Mouse (Mus musculus) embryonic facial prominence, embryonic 11.5 days (tissue): ENCODE data around the gene Slc4a8. TPM values are rescaled to one million over a fixed set of nuclear protein-coding genes. Genes with fewer than 3 reads are reported as not detected.

ENCODE experiments used
- ATAC-seq: fragments of 200-750 bp; cut with Nextera tagmentation; replicated peaks from 2 replicates; pipeline ENCODE4 v1.8.0; 2017; ENCODE audit warnings: low read depth; ENCODE audit not compliant: insufficient number of reproducible peaks, low FRiP score, low TSS enrichment
- DNase-seq: peaks from one replicate; pipeline ENCODE4 v3.0.0-alpha.2; 2015; ENCODE audit warnings: low spot score
- H3K27ac ChIP-seq: fragments of 300-500 bp; sonication (generic); replicated peaks from 2 replicates; pipeline ENCODE4 v1.5.1; 2014; ENCODE audit warnings: mild to moderate bottlenecking, low read depth, low read length, control low read depth
- H3K27me3 ChIP-seq: fragments of 300-500 bp; sonication (generic); 2 replicates; pipeline ENCODE4 v1.6.1; 2014; ENCODE audit warnings: mild to moderate bottlenecking, low read length, moderate library complexity, mixed read lengths; ENCODE audit not compliant: control insufficient read depth, insufficient read depth
- H3K36me3 ChIP-seq: fragments of 300-500 bp; sonication (generic); replicated peaks from 2 replicates; pipeline ENCODE4 v1.6.1; 2014; ENCODE audit warnings: low read depth, mild to moderate bottlenecking, low read length, moderate library complexity, mixed read lengths; ENCODE audit not compliant: control insufficient read depth, insufficient read depth
- H3K4me1 ChIP-seq: fragments of 300-500 bp; sonication (generic); 2 replicates; pipeline ENCODE4 v1.6.1; 2014; ENCODE audit warnings: low read length, mixed read lengths; ENCODE audit not compliant: control insufficient read depth, insufficient read depth
- H3K4me2 ChIP-seq: fragments of 300-500 bp; sonication (generic); 2 replicates; pipeline ENCODE4 v1.6.1; 2014; ENCODE audit warnings: low read depth, mild to moderate bottlenecking, control low read depth, low read length, moderate library complexity
- H3K4me3 ChIP-seq: fragments of 300-500 bp; sonication (generic); 2 replicates; pipeline ENCODE4 v1.5.1; 2014; ENCODE audit warnings: low read depth, low read length, control low read depth
- H3K9ac ChIP-seq: fragments of 300-500 bp; sonication (generic); replicated peaks from 2 replicates; pipeline ENCODE4 v1.6.1; 2014; ENCODE audit warnings: mild to moderate bottlenecking, control low read depth, low read length
- H3K9me3 ChIP-seq: fragments of 300-500 bp; sonication (generic); replicated peaks from 2 replicates; pipeline ENCODE4 v1.6.1; 2016; ENCODE audit warnings: mild to moderate bottlenecking, low read length, inconsistent platforms, mixed read lengths; ENCODE audit not compliant: control insufficient read depth
- WGBS: fragments of 180-500 bp; shearing (Covaris S2); extraction: QIAGEN DNeasy Blood & Tissue Kit; methylation state at CpG from one replicate; pipeline ENCODE4 v1.1.7; 2014; 5-methylcytosine and 5-hydroxymethylcytosine counted together
- polyA plus RNA-seq: library from polyadenylated mRNA; unstranded; fragments of >200 nt; fragmentation: Nextera tagmentation; extraction: Ambion mirVana; gene quantifications from 2 replicates; pipeline ENCODE4 v1.2.1, GENCODE M21; 2014

Gene Slc4a8
- polyA plus RNA-seq = 5.7 and 7.7 TPM in 2 replicates

DNA sequence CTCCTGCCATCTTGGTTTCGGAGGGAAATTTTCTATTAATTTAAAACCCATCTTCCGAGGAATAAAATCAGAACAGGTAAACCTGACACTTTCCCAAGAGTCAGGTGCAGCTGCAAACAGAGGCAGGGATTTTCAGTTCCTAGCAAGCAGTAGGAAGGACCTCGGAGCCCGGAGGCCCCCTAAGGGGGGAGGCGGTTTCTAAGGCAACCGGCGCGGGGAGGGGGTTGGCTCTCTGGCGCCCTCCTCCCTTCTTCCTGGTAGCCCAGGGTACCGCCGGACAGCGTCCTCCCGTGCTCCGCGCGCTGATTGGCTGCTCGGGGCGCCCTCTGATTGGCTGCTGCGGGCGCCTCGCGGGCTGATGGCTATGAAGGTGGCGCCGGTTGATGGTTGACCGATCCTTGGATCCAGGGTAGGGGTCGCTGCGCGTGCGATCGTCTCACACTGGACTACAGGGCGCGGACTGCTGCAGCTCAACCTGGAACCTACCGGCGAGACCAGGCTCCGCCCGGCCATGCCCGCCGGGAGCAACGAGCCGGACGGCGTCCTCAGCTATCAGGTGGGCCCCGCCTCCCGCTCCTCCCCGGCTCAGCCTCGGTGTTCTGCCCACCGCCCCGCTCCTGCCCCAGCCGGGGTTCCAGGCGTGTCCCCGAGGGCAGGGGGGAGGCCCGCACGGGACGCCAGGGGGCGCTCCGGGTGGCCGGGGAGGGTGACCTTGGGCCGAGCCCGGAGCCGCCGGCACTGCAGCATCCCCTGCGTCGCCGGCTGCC lies at the start of gene Slc4a8:
Gene Slc4a8 (plus strand): TSS at position 329 of the 767 bp plus-strand sequence.
- H3K4me2 ChIP-seq = peak within 1 kb of the TSS; percentile 80
- peak within 1 kb of the TSS; percentile 67 for H3K27ac ChIP-seq
- H3K9ac ChIP-seq = peak within 1 kb of the TSS; percentile 68
- DNase-seq = peak; percentile 96
- no peaks in the 10 kb centered on the region for H3K27me3 ChIP-seq
- no peaks in the 10 kb centered on the region for H3K9me3 ChIP-seq
- peaks cover 3% of the 10 kb centered on the region; the same call in 1 of the 2 replicates for H3K4me1 ChIP-seq
- H3K4me3 ChIP-seq = peak within 1 kb of the TSS; percentile 60
- no peaks in the 10 kb centered on the region for H3K36me3 ChIP-seq
- 1% methylated on average over 61 of the region's 64 CpGs for WGBS
- ATAC-seq = peak; percentile 92

DNA sequence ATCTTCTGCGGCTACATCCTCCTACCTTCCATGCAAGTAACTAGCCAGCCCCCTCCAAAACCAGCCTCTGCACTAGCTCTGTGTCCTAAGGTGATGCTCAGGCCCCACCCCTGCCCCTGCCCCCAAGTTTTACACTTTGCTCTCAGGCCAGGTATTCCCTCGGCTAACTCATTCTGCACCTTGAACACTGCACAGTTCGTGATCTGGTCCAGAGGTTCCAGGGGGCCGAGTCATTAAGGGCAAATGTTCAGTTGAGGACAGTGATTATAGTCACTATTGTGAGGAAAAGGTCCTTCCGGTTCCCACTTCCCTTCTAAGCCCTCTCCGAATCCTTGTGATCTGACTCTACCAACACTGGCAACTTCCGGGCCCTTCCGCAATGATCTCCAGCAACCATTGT lies 47.1 kb upstream of the Slc4a8 start:
- H3K9ac ChIP-seq = no peak overlapping the region
- H3K27ac ChIP-seq = no peak overlapping the region
- no peaks in the 10 kb centered on the region for H3K9me3 ChIP-seq
- H3K4me1 ChIP-seq = no peaks in the 10 kb centered on the region
- no peak for DNase-seq
- no peak overlapping the region for H3K4me2 ChIP-seq
- no peak overlapping the region for H3K4me3 ChIP-seq
- no peak for ATAC-seq
- no peaks in the 10 kb centered on the region for H3K27me3 ChIP-seq
- 89% methylated on average over 8 of the region's 8 CpGs for WGBS
- H3K36me3 ChIP-seq = no peaks in the 10 kb centered on the region

DNA sequence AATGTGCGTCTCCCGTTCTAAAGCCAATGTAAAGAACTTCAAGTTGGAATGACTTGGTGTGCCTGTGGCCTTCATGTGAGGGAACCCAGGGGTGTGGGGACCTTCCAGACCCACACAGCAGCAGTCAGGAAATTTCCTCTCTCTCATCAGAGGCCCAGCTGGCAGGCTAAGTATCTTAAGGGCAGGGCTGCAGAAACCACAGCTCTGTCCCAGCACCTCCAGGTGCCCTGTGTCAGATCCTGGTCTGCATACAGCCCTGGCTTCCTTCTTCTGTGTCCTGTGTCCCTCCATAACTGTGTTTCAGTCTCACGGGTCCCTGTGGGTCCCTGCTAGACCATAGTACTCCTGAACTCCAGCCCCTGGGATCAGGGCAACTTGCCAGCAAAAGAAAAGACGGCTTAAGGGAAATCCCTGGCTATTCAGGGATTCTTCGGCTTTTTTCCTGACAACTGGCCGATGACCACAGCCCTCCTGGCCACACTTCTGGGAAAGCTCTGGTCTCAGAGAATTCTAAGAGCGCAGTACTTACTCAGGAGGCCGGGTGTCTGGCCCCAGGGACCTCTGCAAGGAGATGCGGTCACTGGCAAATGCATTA lies 46.1 kb upstream of the Slc4a8 start:
- Histone ChIP-seq H3K9me3 (no peaks in the 10 kb centered on the region), H3K9ac (no peak overlapping the region), H3K4me1 (no peaks in the 10 kb centered on the region), H3K4me2 (no peak overlapping the region), H3K4me3 (no peak overlapping the region), H3K36me3 (no peaks in the 10 kb centered on the region), H3K27me3 (no peaks in the 10 kb centered on the region), H3K27ac (no peak overlapping the region)
- ATAC-seq = no peak
- WGBS = 67% methylated on average over 9 of the region's 9 CpGs
- DNase-seq = no peak

DNA sequence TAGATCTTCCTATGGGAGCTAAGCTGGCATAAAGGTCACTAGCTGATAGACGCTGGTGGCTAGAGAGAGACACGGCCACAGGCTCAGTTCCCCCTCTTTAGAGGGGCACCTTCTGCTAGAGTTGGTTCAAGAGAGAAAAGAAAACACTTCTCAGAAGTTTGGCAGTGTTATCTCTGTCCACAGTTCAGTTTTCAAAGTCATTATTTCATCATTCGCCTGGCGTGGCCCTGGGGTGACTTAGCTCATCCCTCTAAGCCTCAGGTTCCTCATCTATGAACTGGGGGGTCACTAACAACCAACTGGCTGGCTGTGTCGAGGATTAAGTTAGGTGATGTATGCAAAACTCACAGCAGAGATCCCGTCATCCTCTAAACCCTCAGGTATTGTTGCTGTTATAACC lies 43.6 kb upstream of the Slc4a8 start:
- no peaks in the 10 kb centered on the region for H3K4me1 ChIP-seq
- 79% methylated on average over 6 of the region's 6 CpGs for WGBS
- no peaks in the 10 kb centered on the region for H3K36me3 ChIP-seq
- no peak overlapping the region for H3K9ac ChIP-seq
- no peak overlapping the region for H3K27ac ChIP-seq
- ATAC-seq (no peak), DNase-seq (no peak)
- no peaks in the 10 kb centered on the region for H3K9me3 ChIP-seq
- no peaks in the 10 kb centered on the region for H3K27me3 ChIP-seq
- no peak overlapping the region for H3K4me3 ChIP-seq
- H3K4me2 ChIP-seq = no peak overlapping the region

DNA sequence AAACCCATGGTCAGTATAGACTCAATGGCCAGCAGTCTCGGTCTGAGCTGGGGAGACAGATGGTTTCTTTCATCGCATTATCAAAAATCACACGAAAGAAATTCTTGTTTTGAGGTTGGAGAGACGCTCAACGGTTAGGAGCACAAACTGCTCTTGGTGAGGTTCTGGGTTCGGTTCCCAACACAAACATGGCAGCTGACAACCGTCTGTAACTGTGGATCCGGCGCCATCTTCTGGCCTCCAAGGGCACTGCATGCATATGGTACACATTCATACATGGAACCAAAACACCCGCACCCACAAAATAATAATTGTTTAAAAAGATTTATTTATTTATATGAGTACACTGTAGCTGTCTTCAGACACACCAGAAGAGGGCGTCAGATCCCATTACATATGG lies 43.0 kb upstream of the Slc4a8 start:
- no peak for DNase-seq
- H3K27ac ChIP-seq = no peak overlapping the region
- H3K36me3 ChIP-seq = no peaks in the 10 kb centered on the region
- no peaks in the 10 kb centered on the region for H3K27me3 ChIP-seq
- no peak overlapping the region for H3K9ac ChIP-seq
- H3K4me1 ChIP-seq = no peaks in the 10 kb centered on the region
- H3K4me3 ChIP-seq = no peak overlapping the region
- WGBS = 80% methylated on average over 11 of the region's 11 CpGs
- no peak overlapping the region for H3K4me2 ChIP-seq
- ATAC-seq = no peak
- H3K9me3 ChIP-seq = no peaks in the 10 kb centered on the region

DNA sequence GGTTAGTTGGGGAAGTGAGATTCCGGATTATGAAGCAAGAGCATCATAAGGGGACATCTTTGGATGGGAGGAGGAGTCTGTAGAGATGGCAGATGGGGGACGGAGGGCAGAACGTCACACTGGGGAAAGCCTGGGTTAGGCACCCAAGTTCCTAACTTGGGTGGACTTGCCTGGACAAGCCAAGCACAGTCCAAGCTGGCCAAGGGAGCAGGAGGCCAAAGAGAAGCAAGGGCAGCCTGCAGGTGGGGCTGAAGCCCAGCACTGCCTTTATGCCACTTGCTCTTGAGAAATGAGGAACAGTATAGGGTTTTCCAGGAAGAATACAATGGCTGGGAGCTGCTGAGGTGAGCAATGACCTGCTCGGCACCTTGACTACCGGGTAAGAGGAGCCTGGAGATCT lies 42.3 kb upstream of the Slc4a8 start:
- no peak overlapping the region for H3K27ac ChIP-seq
- no peaks in the 10 kb centered on the region for H3K9me3 ChIP-seq
- no peaks in the 10 kb centered on the region for H3K4me1 ChIP-seq
- WGBS = 94% methylated on average over 5 of the region's 5 CpGs
- H3K27me3 ChIP-seq = no peaks in the 10 kb centered on the region
- H3K4me3 ChIP-seq = no peak overlapping the region
- DNase-seq = no peak
- H3K36me3 ChIP-seq = no peaks in the 10 kb centered on the region
- no peak for ATAC-seq
- no peak overlapping the region for H3K4me2 ChIP-seq
- no peak overlapping the region for H3K9ac ChIP-seq

DNA sequence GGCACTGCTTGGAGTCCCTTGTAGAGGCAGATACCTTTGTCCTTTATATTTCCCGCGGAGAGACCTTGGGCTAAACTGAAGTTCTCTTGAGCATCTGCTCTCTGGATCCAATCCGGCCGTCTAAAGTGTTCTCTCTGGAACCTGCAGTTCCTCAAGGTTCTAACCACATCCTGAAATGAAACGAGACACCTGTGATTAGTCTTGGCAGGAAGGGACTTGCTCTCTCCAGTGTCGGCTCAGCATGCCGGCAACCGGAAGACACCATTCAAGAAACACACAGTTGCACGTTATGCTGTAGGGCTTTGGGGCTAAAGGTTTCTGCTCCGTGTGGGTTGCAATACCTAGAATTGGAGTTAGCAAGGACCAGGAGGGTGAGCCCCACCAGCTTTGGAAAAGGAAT lies 41.5 kb upstream of the Slc4a8 start:
- no peak for ATAC-seq
- no peaks in the 10 kb centered on the region for H3K4me1 ChIP-seq
- H3K9me3 ChIP-seq = no peaks in the 10 kb centered on the region
- no peaks in the 10 kb centered on the region for H3K27me3 ChIP-seq
- WGBS = 73% methylated on average over 10 of the region's 10 CpGs
- no peak overlapping the region for H3K4me3 ChIP-seq
- H3K36me3 ChIP-seq = no peaks in the 10 kb centered on the region
- DNase-seq = no peak
- no peak overlapping the region for H3K27ac ChIP-seq
- H3K4me2 ChIP-seq = no peak overlapping the region
- H3K9ac ChIP-seq = no peak overlapping the region

DNA sequence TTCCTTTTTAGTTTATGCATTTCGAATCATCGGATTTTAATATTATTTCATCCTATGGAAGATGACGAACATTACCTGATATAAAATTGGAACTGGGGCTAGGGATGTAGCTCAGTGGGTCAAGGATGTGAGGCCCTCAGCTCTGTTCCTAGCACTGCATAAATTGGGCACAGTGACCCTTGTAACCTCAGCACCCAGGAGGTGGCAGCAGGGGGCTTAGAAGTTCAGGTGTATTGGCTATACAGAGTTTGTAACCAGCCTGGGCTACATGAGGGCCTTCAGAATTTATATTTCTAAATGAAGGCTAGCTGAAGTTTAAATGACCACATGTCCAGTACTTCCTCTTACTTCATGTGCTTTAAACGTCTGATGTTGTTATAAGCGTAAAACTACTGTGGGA lies 40.1 kb upstream of the Slc4a8 start:
- Histone ChIP-seq H3K36me3 (no peaks in the 10 kb centered on the region), H3K27ac (no peak overlapping the region), H3K27me3 (no peaks in the 10 kb centered on the region), H3K4me2 (no peak overlapping the region), H3K9me3 (no peaks in the 10 kb centered on the region), H3K9ac (no peak overlapping the region), H3K4me1 (no peaks in the 10 kb centered on the region), H3K4me3 (no peak overlapping the region)
- no peak for DNase-seq
- no peak for ATAC-seq
- 88% methylated on average over 5 of the region's 5 CpGs for WGBS
